Mouse (Mus musculus) ES-E14 (cell line): ENCODE measurements around the gene Fbxo47.

Experiments used
- CHD2 ChIP-seq: IDR thresholded peaks from 2 replicates; pipeline ENCODE4 v1.6.1; 2014; ENCODE audit warnings: mild to moderate bottlenecking, low read depth, low read length, inconsistent platforms
- HCFC1 ChIP-seq: IDR thresholded peaks from 2 replicates; pipeline ENCODE4 v1.6.1; 2012; ENCODE audit warnings: low read length, inconsistent platforms, borderline replicate concordance; ENCODE audit not compliant: insufficient read depth
- MAFK ChIP-seq: IDR thresholded peaks from 2 replicates; pipeline ENCODE4 v1.6.1; 2014; ENCODE audit warnings: mild to moderate bottlenecking, low read depth, low read length, inconsistent platforms; ENCODE audit not compliant: insufficient read depth
- ZC3H11A ChIP-seq: IDR thresholded peaks from 2 replicates; pipeline ENCODE4 v1.6.1; 2012; ENCODE audit warnings: low read depth, mild to moderate bottlenecking, inconsistent platforms, low read length, borderline replicate concordance
- ZNF384 ChIP-seq: IDR thresholded peaks from 2 replicates; pipeline ENCODE4 v1.6.1; 2012; ENCODE audit warnings: low read depth, low read length, inconsistent platforms

DNA sequence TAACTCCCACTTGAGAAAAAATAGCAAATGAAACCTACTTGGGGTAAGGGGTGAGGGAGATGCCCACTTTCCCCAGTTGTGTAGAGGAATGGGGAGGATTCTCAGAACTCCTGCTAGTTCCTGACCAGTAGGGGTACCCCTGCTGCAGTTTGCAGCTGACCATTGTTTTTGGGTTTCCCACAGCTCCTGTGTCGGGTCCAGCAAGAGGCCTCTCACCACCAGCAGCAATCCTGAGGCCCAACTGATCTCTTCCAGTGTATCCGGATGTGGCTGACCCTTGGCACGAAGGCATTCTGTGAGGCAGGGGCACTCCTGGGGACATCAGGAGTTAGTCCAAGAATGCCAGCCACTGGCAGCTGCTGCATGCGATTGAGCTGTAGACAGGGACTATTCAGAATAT lies 42.0 kb downstream of the Fbxo47 start:
- TF ChIP-seq MAFK, result no peak
- no peak for TF ChIP-seq CHD2
- TF ChIP-seq ZNF384, result no peak
- TF ChIP-seq ZC3H11A, result no peak
- TF ChIP-seq HCFC1, result no peak
